Mouse (Mus musculus) MEL (cell line): ENCODE measurements around the gene Gm15013. TPM values are rescaled to one million over a fixed set of nuclear protein-coding genes. Genes with fewer than 3 reads are reported as not detected.

Experiments used
- DNase-seq: peaks from one replicate; pipeline ENCODE4 v3.0.0; 2011; ENCODE audit warnings: low read depth, low spot score
- H3K27ac ChIP-seq: 2 replicates; pipeline ENCODE4 v1.5.1; 2012; ENCODE audit warnings: low read depth, mild to moderate bottlenecking, control low read depth, low read length, moderate library complexity; ENCODE audit not compliant: control insufficient read depth
- H3K27me3 ChIP-seq, 2 experiments: fragments of 150-350 bp in 1 of 2; sonication (generic) in 1 of 2; 2 replicates each; pipeline ENCODE4 v1.6.1; 2012; ENCODE audit warnings: low read length in 2 of 2, mild to moderate bottlenecking in 2 of 2, improper control_type of control experiment in 1 of 2, moderate library complexity in 1 of 2; ENCODE audit not compliant: insufficient read depth in 2 of 2, control insufficient read depth in 1 of 2
- H3K36me3 ChIP-seq, 2 experiments: 2 replicates each; pipeline ENCODE4 v1.6.1; 2012 to 2014; ENCODE audit warnings: low read length in 2 of 2, improper control_type of control experiment in 1 of 2, inconsistent platforms in 1 of 2, mild to moderate bottlenecking in 1 of 2; ENCODE audit not compliant: insufficient read depth in 2 of 2, control insufficient read depth in 1 of 2
- H3K4me1 ChIP-seq, 2 experiments: fragments of 150-350 bp in 1 of 2; sonication (generic) in 1 of 2; 2 replicates each; pipeline ENCODE4 v1.6.1; 2012; ENCODE audit warnings: low read length in 2 of 2, improper control_type of control experiment in 1 of 2, mild to moderate bottlenecking in 1 of 2; ENCODE audit not compliant: insufficient read depth in 2 of 2, control insufficient read depth in 1 of 2
- H3K4me3 ChIP-seq, 2 experiments: fragments of 150-350 bp in 1 of 2; sonication (generic) in 1 of 2; 2 replicates each; pipeline ENCODE4 v1.5.1; 2012; ENCODE audit warnings: low read depth in 2 of 2, low read length in 2 of 2, mild to moderate bottlenecking in 2 of 2, moderate library complexity in 2 of 2, control low read depth in 1 of 2, improper control_type of control experiment in 1 of 2; ENCODE audit not compliant: control insufficient read depth in 1 of 2, insufficient read depth in 1 of 2
- H3K79me2 ChIP-seq: 2 replicates; pipeline ENCODE4 v1.6.1; 2012; ENCODE audit warnings: mild to moderate bottlenecking, low read length, moderate library complexity; ENCODE audit not compliant: control insufficient read depth, poor library complexity, insufficient read depth
- H3K9ac ChIP-seq: 2 replicates; pipeline ENCODE4 v1.6.1; 2012; ENCODE audit warnings: low read depth, mild to moderate bottlenecking, control low read depth, low read length, moderate library complexity; ENCODE audit not compliant: control insufficient read depth, poor library complexity, severe bottlenecking
- H3K9me3 ChIP-seq: fragments of 150-350 bp; sonication (generic); replicated peaks from 2 replicates; pipeline ENCODE4 v1.6.1; 2012; ENCODE audit warnings: mild to moderate bottlenecking, low read length, improper control_type of control experiment, moderate library complexity; ENCODE audit not compliant: insufficient read depth
- CHD1 ChIP-seq: IDR thresholded peaks from 2 replicates; pipeline ENCODE4 v1.6.1; 2012; ENCODE audit warnings: low read depth, mild to moderate bottlenecking, inconsistent platforms, low read length, improper control_type of control experiment
- CHD2 ChIP-seq: IDR thresholded peaks from 2 replicates; pipeline ENCODE4 v1.6.1; 2011; ENCODE audit warnings: low read length, improper control_type of control experiment
- ELF1 ChIP-seq: IDR thresholded peaks from 2 replicates; pipeline ENCODE4 v1.6.1; 2014; ENCODE audit warnings: low read depth, mild to moderate bottlenecking, inconsistent platforms, low read length, improper control_type of control experiment, moderate library complexity
- EP300 ChIP-seq, 2 experiments: IDR thresholded peaks; 2 replicates each; pipeline ENCODE4 v1.6.1; 2011; ENCODE audit warnings: improper control_type of control experiment in 2 of 2, low read length in 2 of 2, low read depth in 1 of 2, mild to moderate bottlenecking in 1 of 2
- ETS1 ChIP-seq: IDR thresholded peaks from 2 replicates; pipeline ENCODE4 v1.6.1; 2012; ENCODE audit warnings: low read depth, mild to moderate bottlenecking, inconsistent platforms, low read length, improper control_type of control experiment, moderate library complexity
- GABPA ChIP-seq: IDR thresholded peaks from 2 replicates; pipeline ENCODE4 v1.6.1; 2012; ENCODE audit warnings: low read depth, mild to moderate bottlenecking, inconsistent platforms, low read length, improper control_type of control experiment, moderate library complexity
- HCFC1 ChIP-seq: IDR thresholded peaks from 2 replicates; pipeline ENCODE4 v1.6.1; 2012; ENCODE audit warnings: low read depth, mild to moderate bottlenecking, inconsistent platforms, low read length, improper control_type of control experiment, moderate library complexity
- KAT2A ChIP-seq: conservative IDR thresholded peaks from 2 replicates; pipeline ENCODE4 v1.6.1; 2012; ENCODE audit warnings: low read depth, low read length, improper control_type of control experiment, inconsistent platforms
- MAFK ChIP-seq: IDR thresholded peaks from 2 replicates; pipeline ENCODE4 v1.6.1; 2011; ENCODE audit warnings: low read depth, mild to moderate bottlenecking, low read length, improper control_type of control experiment, borderline replicate concordance
- MAX ChIP-seq: IDR thresholded peaks from 2 replicates; pipeline ENCODE4 v1.6.1; 2011; ENCODE audit warnings: low read length, improper control_type of control experiment
- MEF2A ChIP-seq: IDR thresholded peaks from 2 replicates; pipeline ENCODE4 v1.6.1; 2014; ENCODE audit warnings: low read depth, mild to moderate bottlenecking, inconsistent platforms, low read length, improper control_type of control experiment; ENCODE audit not compliant: poor library complexity, insufficient replicate concordance, severe bottlenecking; ENCODE audit errors: extremely low read depth
- MXI1 ChIP-seq: IDR thresholded peaks from 2 replicates; pipeline ENCODE4 v1.6.1; 2011; ENCODE audit warnings: mild to moderate bottlenecking, low read depth, low read length, improper control_type of control experiment
- MYC ChIP-seq: IDR thresholded peaks from 2 replicates; pipeline ENCODE4 v1.6.1; 2011; ENCODE audit warnings: low read depth, mild to moderate bottlenecking, low read length, improper control_type of control experiment, moderate library complexity
- NELFE ChIP-seq: IDR thresholded peaks from 2 replicates; pipeline ENCODE4 v1.6.1; 2011; ENCODE audit warnings: low read depth, low read length, improper control_type of control experiment
- NRF1 ChIP-seq: IDR thresholded peaks from 2 replicates; pipeline ENCODE4 v1.6.1; 2014; ENCODE audit warnings: low read depth, mild to moderate bottlenecking, inconsistent platforms, low read length, improper control_type of control experiment, moderate library complexity; ENCODE audit not compliant: poor library complexity, insufficient read depth, severe bottlenecking
- POLR2A ChIP-seq, 2 experiments: IDR thresholded peaks; 2 replicates each; pipeline ENCODE4 v1.6.1; 2011 to 2012; ENCODE audit warnings: low read length in 2 of 2, mild to moderate bottlenecking in 2 of 2, control low read depth in 1 of 2, improper control_type of control experiment in 1 of 2, low read depth in 1 of 2, moderate library complexity in 1 of 2; ENCODE audit not compliant: control insufficient read depth in 1 of 2, insufficient read depth in 1 of 2, poor library complexity in 1 of 2
- POLR2AphosphoS2 ChIP-seq: IDR thresholded peaks from 2 replicates; pipeline ENCODE4 v1.6.1; 2011; ENCODE audit warnings: low read length, improper control_type of control experiment
- POLR2AphosphoS5 ChIP-seq: IDR thresholded peaks from 2 replicates; pipeline ENCODE4 v1.6.1; 2012; ENCODE audit warnings: low read depth, borderline replicate concordance, mild to moderate bottlenecking, inconsistent platforms, low read length, moderate library complexity, mixed read lengths
- RAD21 ChIP-seq: IDR thresholded peaks from 2 replicates; pipeline ENCODE4 v1.6.1; 2011; ENCODE audit warnings: mild to moderate bottlenecking, low read depth, low read length, improper control_type of control experiment
- SIN3A ChIP-seq: IDR thresholded peaks from 2 replicates; pipeline ENCODE4 v1.6.1; 2012; ENCODE audit warnings: low read length, improper control_type of control experiment, inconsistent platforms
- SMC3 ChIP-seq: IDR thresholded peaks from 2 replicates; pipeline ENCODE4 v1.6.1; 2011; ENCODE audit warnings: low read depth, low read length, improper control_type of control experiment
- TAL1 ChIP-seq: IDR thresholded peaks from 2 replicates; pipeline ENCODE4 v1.6.1; 2012; ENCODE audit warnings: mild to moderate bottlenecking, inconsistent platforms, low read length, moderate library complexity, mixed read lengths
- TBP ChIP-seq: IDR thresholded peaks from 2 replicates; pipeline ENCODE4 v1.8.0; 2011; ENCODE audit warnings: low read depth, low read length, improper control_type of control experiment
- TCF12 ChIP-seq: IDR thresholded peaks from 2 replicates; pipeline ENCODE4 v1.6.1; 2014; ENCODE audit warnings: low read depth, mild to moderate bottlenecking, inconsistent platforms, low read length, improper control_type of control experiment, moderate library complexity
- UBTF ChIP-seq: IDR thresholded peaks from 2 replicates; pipeline ENCODE4 v1.6.1; 2012; ENCODE audit warnings: low read depth, mild to moderate bottlenecking, inconsistent platforms, low read length, improper control_type of control experiment, moderate library complexity, borderline replicate concordance; ENCODE audit not compliant: insufficient read depth
- USF1 ChIP-seq: IDR thresholded peaks from 2 replicates; pipeline ENCODE4 v1.6.1; 2014; ENCODE audit warnings: low read depth, mild to moderate bottlenecking, inconsistent platforms, low read length, improper control_type of control experiment, moderate library complexity
- USF2 ChIP-seq, 2 experiments: IDR thresholded peaks; 2 replicates each; pipeline ENCODE4 v1.6.1; 2011 to 2012; ENCODE audit warnings: improper control_type of control experiment in 2 of 2, low read length in 2 of 2, borderline replicate concordance in 1 of 2, inconsistent platforms in 1 of 2, low read depth in 1 of 2, mild to moderate bottlenecking in 1 of 2; ENCODE audit not compliant: insufficient read depth in 1 of 2
- ZC3H11A ChIP-seq: IDR thresholded peaks from 2 replicates; pipeline ENCODE4 v1.6.1; 2012; ENCODE audit warnings: low read depth, mild to moderate bottlenecking, inconsistent platforms, low read length, improper control_type of control experiment
- ZKSCAN1 ChIP-seq: IDR thresholded peaks from 2 replicates; pipeline ENCODE4 v1.6.1; 2012; ENCODE audit warnings: low read depth, mild to moderate bottlenecking, inconsistent platforms, low read length, improper control_type of control experiment, moderate library complexity
- ZNF384 ChIP-seq: IDR thresholded peaks from 2 replicates; pipeline ENCODE4 v1.6.1; 2012; ENCODE audit warnings: low read depth, mild to moderate bottlenecking, inconsistent platforms, low read length, improper control_type of control experiment
- polyA plus RNA-seq, 2 experiments: library from polyadenylated mRNA; stranded (reverse) in 1 of 2; unstranded in 1 of 2; fragments of >175 nt in 1 of 2; fragments of >200 nt in 1 of 2; gene quantifications; 2 replicates each; pipeline versions ENCODE4 v1.2.1 to v1.2.4; 2012; ENCODE audit warnings: low replicate concordance in 2 of 2, low read depth in 1 of 2; ENCODE audit not compliant: insufficient read length in 2 of 2, insufficient read depth in 1 of 2, missing spikeins in 1 of 2
- total RNA-seq: library from RNA; depleted of rRNA; stranded (reverse); fragments of 300-350 nt; gene quantifications from 2 replicates; pipeline ENCODE4 v1.2.3, GENCODE M21; 2012; rRNA removed

Gm15013 gene
- total RNA-seq (not detected in 2 replicates), polyA plus RNA-seq (under 1 TPM in 1 of 2 experiments, not detected in 1; 0.61 TPM)

- Histone ChIP-seq H3K4me3 (no peak within 1 kb of the TSS), H3K27ac (no peak within 1 kb of the TSS), H3K27me3 (no peaks in the 10 kb centered on the region), H3K9me3 (no peaks in the 10 kb centered on the region), H3K4me1 (no peaks in the 10 kb centered on the region), H3K9ac (no peak within 1 kb of the TSS), H3K36me3 (no peaks in the 10 kb centered on the region; a peak in 1 of 4 replicates), H3K79me2 (no peaks in the 10 kb centered on the region)
- DNase-seq = no peak
- no peak for TF ChIP-seq MAFK
- TF ChIP-seq RAD21 = no peak
- TF ChIP-seq NRF1 = no peak
- TF ChIP-seq UBTF = no peak
- no peak for TF ChIP-seq GABPA
- no peak for TF ChIP-seq USF2 (IDR thresholded peaks at IDR 0.05; ENCODE audit: borderline replicate concordance in 1 of 2, insufficient read depth in 1 of 2, low read depth in 1 of 2, low read length in 2 of 2)
- TF ChIP-seq MEF2A = no peak
- no peak for TF ChIP-seq CHD1
These were observed at the start of gene Gm15013 for GRCm38 (mm10) chrX:139714381-139714780. Gm15013 (minus strand) TSS chrX:139714481.

- peak; percentile 87 for DNase-seq
- Histone ChIP-seq H3K27ac (no peak overlapping the region), H3K79me2 (no peaks in the 10 kb centered on the region)
- TF ChIP-seq ZC3H11A (peak; percentile 97), GABPA (no peak), ELF1 (no peak), NRF1 (no peak), HCFC1 (0 out of 2 replicates have a peak, but pooled peaks have one; percentile 25), UBTF (no peak), MXI1 (no peak), ZKSCAN1 (no peak), MEF2A (no peak), POLR2AphosphoS5 (no peak), ETS1 (no peak), MYC (no peak), TCF12 (no peak), USF1 (no peak), TAL1 (no peak), SMC3 (peak; percentile 98), ZNF384 (no peak), NELFE (no peak), POLR2A (IDR thresholded peaks at IDR 0.05; ENCODE audit: control insufficient read depth in 1 of 2, insufficient read depth in 1 of 2, low read depth in 1 of 2, low read length in 2 of 2, poor library complexity in 1 of 2) (no peak), CHD2 (no peak), MAFK (no peak), CHD1 (no peak), POLR2AphosphoS2 (no peak), MAX (no peak), TBP (no peak), KAT2A (no peak), SIN3A (no peak), EP300 (IDR thresholded peaks at IDR 0.05; ENCODE audit: low read depth in 1 of 2, low read length in 2 of 2) (no peak)
These were observed 48.3 kb upstream of the Gm15013 start for GRCm38 (mm10) chrX:139762546-139762945.

More at GRCm38 (mm10) chrX:139762546-139762945, 48.3 kb upstream of the Gm15013 start:
- H3K36me3 ChIP-seq = no peaks in the 10 kb centered on the region
- H3K4me3 ChIP-seq = no peak overlapping the region
- no peaks in the 10 kb centered on the region for H3K9me3 ChIP-seq
- H3K27me3 ChIP-seq = no peaks in the 10 kb centered on the region
- no peak overlapping the region for H3K9ac ChIP-seq
- H3K4me1 ChIP-seq = no peaks in the 10 kb centered on the region
